Mouse (Mus musculus): ENCODE results near the gene Ankrd28.

GRCm38 (mm10) chr14:31696985-31697303, 133.5 kb downstream of the Ankrd28 start:
- TF ChIP-seq CTCF (IDR thresholded peaks at IDR 0.05; ENCODE audit: low read depth) (no peak), EP300 (IDR thresholded peaks at IDR 0.05; ENCODE audit: low read depth) (no peak)
